Comparison of ENCODE assay signal across 13 mouse cellular contexts in genomic region chr13:47214895-47215294, GRCm38 (mm10).
A peak's percentile ranks its signal among the peaks of the same experiment; 100 is the strongest.
DNase-seq lines count a peak whose midpoint lies in the region; ATAC-seq and TF ChIP-seq lines count a peak whose summit lies in the region.
"Had no signal": no experiment of that assay in that cellular context is flagged by ENCODE, and none has a peak within 500 bp of the region (broad histone marks: within the 10 kb centered on the region; RNA-seq: fewer than 3 reads in every experiment).

No protein-coding gene starts in this region.

- no peak for TF ChIP-seq CTCF in kidney, adult 2 months (conservative IDR thresholded peaks at IDR 0.05; ENCODE audit: insufficient read depth, insufficient read length, low read depth, low read length)

- no peak for ATAC-seq in midbrain, embryonic 11.5 days (ENCODE audit: low FRiP score)
- ATAC-seq in midbrain, embryonic 14.5 days (ENCODE audit: low FRiP score, low TSS enrichment): no peak
- ATAC-seq in heart, embryonic 14.5 days (ENCODE audit: insufficient number of reproducible peaks, insufficient read depth, low FRiP score, low read depth): 0 out of 2 replicates have a peak, but pooled peaks have one; percentile 29
- ATAC-seq in midbrain, embryonic 16.5 days: no peak
- ATAC-seq: forebrain, embryonic 15.5 days had no signal

- no peak overlapping the region for H3K4me3 ChIP-seq in kidney, adult 2 months (ENCODE audit: insufficient read depth, low read depth, low read length)
- H3K4me3 ChIP-seq in midbrain, embryonic 11.5 days (ENCODE audit: low read depth, low read length): no peak overlapping the region
- no peak overlapping the region for H3K4me3 ChIP-seq in midbrain, embryonic 14.5 days (replicated peaks; ENCODE audit: low read depth, low read length)
- no peak overlapping the region for H3K4me3 ChIP-seq in heart, embryonic 14.5 days (ENCODE audit: control insufficient read depth in 1 of 2, insufficient read depth in 1 of 2, low read depth in 1 of 2, low read length in 2 of 2)
- H3K4me3 ChIP-seq in midbrain, embryonic 16.5 days (ENCODE audit: low read depth, low read length): no peak overlapping the region
- H3K4me3 ChIP-seq: forebrain, embryonic 15.5 days; limb, embryonic 13.5 days had no signal

- 56% methylated on average over 5 of the region's 5 CpGs for WGBS in kidney, adult 2 months
- WGBS in midbrain, embryonic 11.5 days: 84% methylated on average over 5 of the region's 5 CpGs
- WGBS in midbrain, embryonic 14.5 days: 82% methylated on average over 5 of the region's 5 CpGs
- 51% methylated on average over 5 of the region's 5 CpGs for WGBS in heart, embryonic 14.5 days
- WGBS in midbrain, embryonic 16.5 days: 77% methylated on average over 5 of the region's 5 CpGs

- no peak overlapping the region for H3K9ac ChIP-seq in midbrain, embryonic 11.5 days (ENCODE audit: low read length)
- no peak overlapping the region for H3K9ac ChIP-seq in midbrain, embryonic 14.5 days (replicated peaks; ENCODE audit: low read length)
- no peak overlapping the region for H3K9ac ChIP-seq in heart, embryonic 14.5 days (ENCODE audit: low read length)
- H3K9ac ChIP-seq in midbrain, embryonic 16.5 days (ENCODE audit: low read depth, low read length): no peak overlapping the region
- H3K9ac ChIP-seq: forebrain, embryonic 15.5 days; limb, embryonic 13.5 days had no signal

- H3K27ac ChIP-seq in kidney, adult 2 months (ENCODE audit: insufficient read depth, low read depth, low read length): no peak overlapping the region
- H3K27ac ChIP-seq in midbrain, embryonic 11.5 days (ENCODE audit: low read depth, low read length): no peak overlapping the region
- no peak overlapping the region for H3K27ac ChIP-seq in midbrain, embryonic 14.5 days (replicated peaks; ENCODE audit: low read depth, low read length)
- no peak overlapping the region for H3K27ac ChIP-seq in heart, embryonic 14.5 days (replicated peaks in 1 of 2; ENCODE audit: control insufficient read depth in 1 of 2, insufficient read depth in 1 of 2, low read depth in 2 of 2, low read length in 2 of 2)
- no peak overlapping the region for H3K27ac ChIP-seq in midbrain, embryonic 16.5 days (ENCODE audit: low read length)
- H3K27ac ChIP-seq: forebrain, embryonic 15.5 days; limb, embryonic 13.5 days had no signal

- peak; percentile 55 for DNase-seq in kidney, adult 2 months
- DNase-seq in kidney, adult 18-20 months: no peak
- peak; percentile 8 for DNase-seq in midbrain, embryonic 11.5 days (ENCODE audit: low spot score, missing footprints)
- no peak for DNase-seq in midbrain, embryonic 14.5 days
- DNase-seq in lung, postnatal 36 days: peak; percentile 65
- no peak for DNase-seq in cerebellum, adult 9-11 months
- DNase-seq: layer of hippocampus, postnatal 36 days; spleen, adult 18-20 months had no signal

- H3K27me3 ChIP-seq in kidney, adult 2 months (replicated peaks; ENCODE audit: control insufficient read depth, insufficient read depth, low read length): no peaks in the 10 kb centered on the region
- H3K27me3 ChIP-seq in midbrain, embryonic 11.5 days (ENCODE audit: control insufficient read depth, insufficient read depth, low read length): no peaks in the 10 kb centered on the region
- no peaks in the 10 kb centered on the region for H3K27me3 ChIP-seq in midbrain, embryonic 14.5 days (ENCODE audit: control insufficient read depth, insufficient read depth, low read length)
- H3K27me3 ChIP-seq in heart, embryonic 14.5 days (ENCODE audit: control insufficient read depth, insufficient read depth, low read length): no peaks in the 10 kb centered on the region
- no peaks in the 10 kb centered on the region for H3K27me3 ChIP-seq in midbrain, embryonic 16.5 days (ENCODE audit: control insufficient read depth, insufficient read depth, low read depth, low read length)
- H3K27me3 ChIP-seq: CH12.LX; forebrain, embryonic 15.5 days; limb, embryonic 13.5 days had no signal

- no peaks in the 10 kb centered on the region for H3K4me1 ChIP-seq in kidney, adult 2 months (ENCODE audit: control insufficient read depth, insufficient read depth, low read length)
- H3K4me1 ChIP-seq in midbrain, embryonic 11.5 days (ENCODE audit: control insufficient read depth, insufficient read depth, low read length): no peaks in the 10 kb centered on the region
- H3K4me1 ChIP-seq in midbrain, embryonic 14.5 days (ENCODE audit: control insufficient read depth, insufficient read depth, low read length): no peaks in the 10 kb centered on the region
- H3K4me1 ChIP-seq in heart, embryonic 14.5 days (ENCODE audit: control insufficient read depth in 2 of 2, insufficient read depth in 2 of 2, low read length in 2 of 2): peaks cover 7 to 12% of the 10 kb centered on the region in 2 experiments; a peak in 1 of 4 replicates
- no peaks in the 10 kb centered on the region for H3K4me1 ChIP-seq in midbrain, embryonic 16.5 days (ENCODE audit: control insufficient read depth, insufficient read depth, low read length)
- H3K4me1 ChIP-seq: forebrain, embryonic 15.5 days had no signal

- H3K4me2 ChIP-seq in midbrain, embryonic 11.5 days: no peak overlapping the region
- H3K4me2 ChIP-seq in midbrain, embryonic 14.5 days (ENCODE audit: low read length): no peak overlapping the region
- H3K4me2 ChIP-seq in heart, embryonic 14.5 days (ENCODE audit: low read length): no peak overlapping the region
- no peak overlapping the region for H3K4me2 ChIP-seq in midbrain, embryonic 16.5 days (ENCODE audit: low read length)
- H3K4me2 ChIP-seq: forebrain, embryonic 15.5 days; limb, embryonic 13.5 days had no signal

- no peak for TF ChIP-seq POLR2A in kidney, adult 2 months (IDR thresholded peaks at IDR 0.05; ENCODE audit: low read depth, low read length)

- no peaks in the 10 kb centered on the region for H3K36me3 ChIP-seq in kidney, adult 2 months (ENCODE audit: control insufficient read depth, insufficient read depth, low read length)
- H3K36me3 ChIP-seq in midbrain, embryonic 11.5 days (ENCODE audit: control insufficient read depth, insufficient read depth, low read length): no peaks in the 10 kb centered on the region
- H3K36me3 ChIP-seq in midbrain, embryonic 14.5 days (ENCODE audit: control insufficient read depth, insufficient read depth, low read length): no peaks in the 10 kb centered on the region
- no peaks in the 10 kb centered on the region for H3K36me3 ChIP-seq in heart, embryonic 14.5 days (ENCODE audit: control insufficient read depth, insufficient read depth, low read length)
- H3K36me3 ChIP-seq in midbrain, embryonic 16.5 days (ENCODE audit: control insufficient read depth, insufficient read depth, low read length): no peaks in the 10 kb centered on the region
- H3K36me3 ChIP-seq: forebrain, embryonic 15.5 days; limb, embryonic 13.5 days had no signal

- H3K9me3 ChIP-seq in midbrain, embryonic 11.5 days (ENCODE audit: control insufficient read depth, low read length): no peaks in the 10 kb centered on the region
- H3K9me3 ChIP-seq in midbrain, embryonic 14.5 days (ENCODE audit: control insufficient read depth, low read length): no peaks in the 10 kb centered on the region
- no peaks in the 10 kb centered on the region for H3K9me3 ChIP-seq in heart, embryonic 14.5 days (ENCODE audit: control insufficient read depth, low read length)
- no peaks in the 10 kb centered on the region for H3K9me3 ChIP-seq in midbrain, embryonic 16.5 days (replicated peaks; ENCODE audit: control insufficient read depth, low read length, poor library complexity, severe bottlenecking)
- H3K9me3 ChIP-seq: forebrain, embryonic 15.5 days; limb, embryonic 13.5 days had no signal

Comparison
In these comparisons a context has a peak if more than half of its experiments do, and no peak if none do; other contexts are left out.
1. DNase-seq: peak in kidney, adult 2 months (single experiment), midbrain, embryonic 11.5 days (single experiment) and lung, postnatal 36 days (single experiment); none in kidney, adult 18-20 months (single experiment), midbrain, embryonic 14.5 days (single experiment) and cerebellum, adult 9-11 months (single experiment).